Mouse (Mus musculus) left cerebral cortex, postnatal 14 days (tissue): ENCODE data around the gene Coq6. TPM values are rescaled to one million over a fixed set of nuclear protein-coding genes. Genes with fewer than 3 reads are reported as not detected.

Experiments used
- DNase-seq, 2 experiments: peaks; one replicate each; pipeline ENCODE4 v3.0.0; 2021 to 2022; ENCODE audit warnings: low spot score in 2 of 2, mixed read lengths in 1 of 2
- intact Hi-C: fragments of 180-260 bp; cut with DNase I; formaldehyde crosslinking; loops from one replicate; pipeline ENCODE4 v1.15.1; 2025
- total RNA-seq, 2 experiments: library from RNA; stranded (reverse); gene quantifications; 2 replicates each; pipeline ENCODE4 v1.2.3; 2021

Gene Coq6
- total RNA-seq, 2 experiments from 2014 or later, result 22.7 to 23.8 TPM

GRCm38 (mm10) chr12:84390336-84390735 is 28.9 kb downstream of the Coq6 start:
- DNase-seq, result no peak
- intact Hi-C loops, result no loop called here

DNA sequence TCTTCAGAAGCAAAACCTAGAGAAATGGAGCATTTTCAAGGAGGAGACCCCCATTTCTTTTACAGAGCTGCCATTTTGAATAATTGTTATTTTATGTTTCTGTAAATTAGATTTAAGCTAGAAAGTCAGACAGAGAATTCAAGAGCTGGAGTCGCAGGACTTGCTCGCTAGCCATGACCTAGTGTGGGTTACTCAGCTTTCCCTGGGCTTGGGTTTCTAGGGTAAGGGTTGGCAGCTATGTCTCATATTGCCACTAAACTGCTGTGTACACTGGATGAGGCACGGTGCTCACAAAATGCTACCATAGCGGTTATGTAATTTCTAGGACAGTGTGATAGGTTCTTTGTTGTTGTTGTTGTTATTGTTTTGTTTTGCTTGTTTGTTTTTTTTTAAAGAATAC is 31.2 kb downstream of the Coq6 start:
- intact Hi-C loops, result no loop called here
- DNase-seq, result no peak

DNA sequence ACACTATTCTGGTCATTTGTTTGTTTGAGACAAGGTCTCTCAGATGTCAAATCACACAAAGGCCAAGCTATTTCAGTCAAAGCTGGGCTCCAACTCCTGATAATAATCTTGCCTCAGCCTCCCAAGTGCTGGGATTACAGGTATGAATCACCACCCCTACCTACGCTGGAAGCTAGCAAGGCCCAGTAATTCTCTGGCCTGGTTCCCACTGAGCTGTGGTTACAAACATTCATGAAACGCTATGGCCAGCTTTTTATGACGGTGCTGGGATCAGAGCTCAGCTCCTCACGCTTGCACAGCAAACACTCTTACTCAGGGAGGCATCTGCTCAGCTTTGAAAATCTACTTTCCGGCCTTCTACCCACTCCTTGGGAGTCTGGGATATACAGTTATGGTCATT is 32.4 kb downstream of the Coq6 start:
- intact Hi-C loops, result no loop called here
- no peak for DNase-seq

DNA sequence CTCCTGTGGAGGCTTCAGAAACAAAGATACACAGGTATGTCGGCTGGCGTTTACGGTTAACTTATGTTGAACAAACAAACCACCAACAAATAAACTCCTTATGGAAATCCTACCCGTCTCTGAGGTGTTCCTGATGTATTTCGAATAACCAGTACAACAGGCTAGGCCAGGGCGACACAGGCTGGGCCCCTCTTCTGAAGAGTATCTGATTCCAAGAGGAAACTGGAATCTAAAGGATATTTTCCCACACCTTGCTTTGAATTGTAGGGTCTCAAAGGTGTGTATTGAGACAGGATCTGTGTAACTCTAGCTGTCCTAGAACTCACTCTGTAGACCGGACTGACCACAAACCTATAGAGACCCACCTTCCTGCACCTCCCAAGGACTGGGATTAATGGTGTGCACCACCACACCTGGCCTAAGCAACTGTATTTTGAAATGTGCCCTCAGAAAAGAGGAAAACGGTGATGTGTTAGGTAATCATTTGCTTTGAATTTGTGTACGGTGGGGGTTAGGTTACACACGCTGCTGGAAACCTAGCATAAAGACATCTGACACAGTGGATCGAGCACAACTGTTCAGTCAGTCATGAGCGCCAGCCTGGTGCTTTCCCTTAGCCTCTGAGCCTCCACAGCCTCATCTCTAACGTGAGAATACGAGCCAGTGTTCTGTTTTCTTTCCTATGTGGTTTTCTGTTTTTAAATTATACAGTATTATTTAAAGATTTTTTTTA is 35.7 kb downstream of the Coq6 start:
- intact Hi-C loops, result no loop called here

GRCm38 (mm10) chr12:84397685-84398084 is 36.2 kb downstream of the Coq6 start:
- intact Hi-C loops, result no loop called here
- no peak for DNase-seq

More for the DNA sequence above, 35.7 kb downstream of the Coq6 start:
- no peak for DNase-seq

DNA sequence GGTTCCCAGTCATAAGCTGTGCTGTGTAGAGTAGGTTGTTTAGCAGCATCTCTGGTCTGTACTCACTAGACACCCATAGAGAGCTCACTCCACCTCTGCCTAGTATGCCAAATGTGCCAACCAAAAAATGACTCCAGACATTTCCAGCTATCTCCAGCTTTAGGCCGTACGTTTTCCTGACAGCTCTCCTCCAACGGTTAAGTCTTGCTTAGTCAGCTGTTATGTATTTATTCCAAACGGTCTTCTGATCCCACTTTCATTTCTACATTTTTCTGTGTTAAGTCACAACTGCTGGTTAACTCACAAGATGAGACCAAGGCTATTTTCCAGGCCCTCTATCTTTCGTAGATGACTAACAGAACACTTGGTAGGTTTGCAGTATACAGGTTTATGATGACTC is 37.2 kb downstream of the Coq6 start:
- intact Hi-C loops, result no loop called here

DNA sequence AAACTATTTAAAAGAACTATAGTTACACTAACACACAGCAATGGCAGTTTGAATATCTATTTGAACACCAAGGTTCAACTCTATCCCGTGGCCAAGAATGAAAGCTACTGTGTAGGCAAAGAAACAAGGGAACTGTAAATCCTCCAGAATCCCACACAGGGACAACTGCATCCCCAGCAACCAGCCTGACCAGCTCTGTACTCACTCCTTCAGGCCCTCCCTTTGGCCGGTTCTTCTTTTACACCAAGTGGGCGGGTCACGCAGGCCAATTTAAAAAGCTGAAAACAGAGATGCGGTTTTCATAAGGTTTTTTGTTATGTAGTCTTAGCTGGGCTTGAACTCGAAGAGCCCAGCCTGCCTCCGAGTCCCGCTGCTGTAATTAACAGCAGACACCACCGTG is 37.7 kb downstream of the Coq6 start:
- no peak for DNase-seq
- intact Hi-C loops, result no loop called here

More for the DNA sequence above, 37.2 kb downstream of the Coq6 start:
- no peak for DNase-seq

- DNase-seq, result no peak
- intact Hi-C loops, result no loop called here
These were observed 38.2 kb downstream of the Coq6 start for GRCm38 (mm10) chr12:84399663-84400062.

DNA sequence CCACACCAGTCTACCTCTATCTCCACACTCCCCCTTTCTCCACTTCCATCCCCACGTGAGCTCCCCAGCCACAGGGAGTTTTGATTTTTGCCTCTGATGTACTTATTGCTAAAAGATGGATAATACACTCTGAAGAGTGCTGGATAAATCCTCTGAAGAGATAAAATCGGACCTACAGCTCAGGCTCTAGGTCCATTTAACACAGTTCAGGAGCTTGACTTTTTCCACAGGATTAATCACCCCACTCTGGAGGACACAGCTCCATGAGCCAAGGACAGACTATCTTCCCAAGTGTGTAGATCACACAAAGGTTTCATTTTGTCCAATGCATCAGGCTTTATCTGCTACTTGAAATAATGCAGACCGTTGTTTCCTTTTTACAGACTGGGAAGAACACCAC is 38.6 kb downstream of the Coq6 start:
- DNase-seq, result no peak
- intact Hi-C loops, result no loop called here

DNA sequence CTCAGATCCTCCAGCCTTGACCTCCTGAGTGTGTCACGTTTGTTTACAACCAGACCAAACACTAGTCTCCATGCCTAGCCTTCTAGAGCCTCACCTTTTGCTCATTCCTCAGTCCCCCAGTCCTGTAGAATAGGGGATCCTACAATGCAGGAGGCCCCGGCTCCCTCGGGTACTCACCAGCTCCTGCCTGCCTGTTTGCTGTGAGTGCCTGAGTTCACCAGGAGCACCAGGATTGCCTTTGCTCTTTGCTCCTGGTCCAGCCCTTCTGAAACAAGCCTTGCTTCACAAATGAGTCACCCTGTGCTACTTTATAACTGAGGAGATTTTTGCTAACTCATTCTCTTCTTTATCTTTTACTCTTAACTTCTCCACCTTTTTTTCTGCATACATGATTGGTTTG is 39.2 kb downstream of the Coq6 start:
- no peak for DNase-seq
- intact Hi-C loops, result no loop called here

- intact Hi-C loops, result no loop called here
- no peak for DNase-seq
These were observed 41.5 kb downstream of the Coq6 start for GRCm38 (mm10) chr12:84402923-84403322.

- DNase-seq, result no peak
- intact Hi-C loops, result no loop called here
These were observed 43.1 kb downstream of the Coq6 start for GRCm38 (mm10) chr12:84404541-84404940.

GRCm38 (mm10) chr12:84407259-84407658 is 45.8 kb downstream of the Coq6 start:
- intact Hi-C loops, result no loop called here
- no peak for DNase-seq

DNA sequence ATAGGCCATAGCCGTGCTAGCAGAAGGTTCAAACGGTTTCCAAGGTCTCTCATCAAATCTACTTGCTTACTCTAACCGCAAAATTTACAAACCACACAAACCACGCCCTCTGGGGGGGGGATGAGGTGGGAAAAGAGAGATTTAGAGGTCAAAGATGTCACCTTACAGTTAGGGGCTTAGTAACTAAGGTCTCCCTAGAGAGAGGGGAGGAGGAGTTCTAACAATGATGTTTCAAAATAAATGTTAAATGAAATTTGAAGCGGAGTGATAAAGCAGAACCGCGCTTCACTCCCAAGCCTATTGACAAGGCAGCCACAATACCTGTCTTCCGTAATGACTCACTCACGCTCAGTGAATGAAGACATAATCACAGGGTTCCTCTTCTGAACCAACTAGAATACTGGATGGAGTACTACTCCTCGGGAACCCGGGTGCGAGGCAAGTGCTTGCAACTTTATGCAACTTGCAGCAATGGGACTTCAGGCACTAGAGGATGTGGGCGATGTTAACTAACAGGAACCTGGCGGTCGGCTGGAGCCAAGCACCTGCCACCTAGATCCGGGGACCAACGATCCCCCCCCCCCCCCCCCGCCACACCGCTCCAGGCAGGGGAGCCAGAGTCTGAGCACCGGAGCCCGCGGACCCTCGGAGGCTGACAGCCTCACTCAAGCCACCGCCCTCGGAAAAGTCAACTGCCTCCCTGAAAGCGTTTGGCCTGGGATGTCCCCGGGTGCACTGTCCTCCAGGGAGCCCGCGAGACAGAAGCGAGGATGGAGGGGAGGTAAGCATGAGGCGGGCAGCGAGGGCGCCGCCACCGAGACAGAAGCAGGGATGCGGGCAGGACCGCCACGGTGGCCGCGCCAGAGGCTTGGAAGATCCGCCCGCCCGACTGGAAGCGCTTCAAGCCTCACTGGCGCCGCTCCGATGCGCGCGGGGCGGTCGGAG is 46.7 kb downstream of the Coq6 start:
- intact Hi-C loops, result no loop called here
- DNase-seq, result peak; percentile 20 to 46

GRCm38 (mm10) chr12:84408819-84409507 is 47.5 kb downstream of the Coq6 start, which contains the start of the genes Entpd5 and Bbof1:
Entpd5 (minus strand) TSS chr12:84409029.
Bbof1 (plus strand) TSS chr12:84409071.
- peak; percentile 90 to 91 for DNase-seq
- intact Hi-C loops, result no loop called here

GRCm38 (mm10) chr12:84416834-84417604 is 55.6 kb downstream of the Coq6 start, which contains the start of gene Rnf113a2:
Rnf113a2 (plus strand) TSS chr12:84417196.
- peak; percentile 86 to 88 for DNase-seq
- intact Hi-C loops, result no loop called here

DNA sequence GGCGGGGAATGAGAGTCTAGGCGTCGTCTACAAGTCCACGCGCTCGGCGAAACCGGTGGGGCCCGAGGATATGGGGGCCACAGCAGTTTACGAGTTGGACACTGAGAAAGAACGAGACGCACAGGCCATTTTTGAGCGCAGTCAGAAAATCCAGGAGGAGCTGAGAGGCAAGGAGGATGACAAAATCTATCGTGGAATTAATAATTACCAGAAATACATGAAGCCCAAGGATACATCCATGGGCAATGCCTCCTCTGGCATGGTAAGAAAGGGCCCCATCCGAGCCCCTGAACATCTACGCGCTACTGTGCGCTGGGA is 56.1 kb downstream of the Coq6 start:
- intact Hi-C loops, result no loop called here
- DNase-seq, result no peak
